Mouse (Mus musculus) MEL (cell line): Measurements from ENCODE around the gene Hoxb8. TPM values are rescaled to one million over a fixed set of nuclear protein-coding genes. Genes with fewer than 3 reads are reported as not detected.

Source experiments
- DNase-seq: peaks from one replicate; pipeline ENCODE4 v3.0.0; 2011; ENCODE audit warnings: low read depth, low spot score
- H3K27ac ChIP-seq: 2 replicates; pipeline ENCODE4 v1.5.1; 2012; ENCODE audit warnings: low read depth, mild to moderate bottlenecking, control low read depth, low read length, moderate library complexity; ENCODE audit not compliant: control insufficient read depth
- H3K27me3 ChIP-seq, 2 experiments: fragments of 150-350 bp in 1 of 2; sonication (generic) in 1 of 2; 2 replicates each; pipeline ENCODE4 v1.6.1; 2012; ENCODE audit warnings: low read length in 2 of 2, mild to moderate bottlenecking in 2 of 2, improper control_type of control experiment in 1 of 2, moderate library complexity in 1 of 2; ENCODE audit not compliant: insufficient read depth in 2 of 2, control insufficient read depth in 1 of 2
- H3K36me3 ChIP-seq, 2 experiments: 2 replicates each; pipeline ENCODE4 v1.6.1; 2012 to 2014; ENCODE audit warnings: low read length in 2 of 2, improper control_type of control experiment in 1 of 2, inconsistent platforms in 1 of 2, mild to moderate bottlenecking in 1 of 2; ENCODE audit not compliant: insufficient read depth in 2 of 2, control insufficient read depth in 1 of 2
- H3K4me1 ChIP-seq, 2 experiments: fragments of 150-350 bp in 1 of 2; sonication (generic) in 1 of 2; 2 replicates each; pipeline ENCODE4 v1.6.1; 2012; ENCODE audit warnings: low read length in 2 of 2, improper control_type of control experiment in 1 of 2, mild to moderate bottlenecking in 1 of 2; ENCODE audit not compliant: insufficient read depth in 2 of 2, control insufficient read depth in 1 of 2
- H3K4me3 ChIP-seq, 2 experiments: fragments of 150-350 bp in 1 of 2; sonication (generic) in 1 of 2; 2 replicates each; pipeline ENCODE4 v1.5.1; 2012; ENCODE audit warnings: low read depth in 2 of 2, low read length in 2 of 2, mild to moderate bottlenecking in 2 of 2, moderate library complexity in 2 of 2, control low read depth in 1 of 2, improper control_type of control experiment in 1 of 2; ENCODE audit not compliant: control insufficient read depth in 1 of 2, insufficient read depth in 1 of 2
- H3K79me2 ChIP-seq: 2 replicates; pipeline ENCODE4 v1.6.1; 2012; ENCODE audit warnings: mild to moderate bottlenecking, low read length, moderate library complexity; ENCODE audit not compliant: control insufficient read depth, poor library complexity, insufficient read depth
- H3K9ac ChIP-seq: 2 replicates; pipeline ENCODE4 v1.6.1; 2012; ENCODE audit warnings: low read depth, mild to moderate bottlenecking, control low read depth, low read length, moderate library complexity; ENCODE audit not compliant: control insufficient read depth, poor library complexity, severe bottlenecking
- H3K9me3 ChIP-seq: fragments of 150-350 bp; sonication (generic); replicated peaks from 2 replicates; pipeline ENCODE4 v1.6.1; 2012; ENCODE audit warnings: mild to moderate bottlenecking, low read length, improper control_type of control experiment, moderate library complexity; ENCODE audit not compliant: insufficient read depth
- BHLHE40 ChIP-seq: IDR thresholded peaks from 2 replicates; pipeline ENCODE4 v1.6.1; 2012; ENCODE audit warnings: low read depth, mild to moderate bottlenecking, inconsistent platforms, low read length, improper control_type of control experiment, borderline replicate concordance
- CHD1 ChIP-seq: IDR thresholded peaks from 2 replicates; pipeline ENCODE4 v1.6.1; 2012; ENCODE audit warnings: low read depth, mild to moderate bottlenecking, inconsistent platforms, low read length, improper control_type of control experiment
- CTCF ChIP-seq, 3 experiments: IDR thresholded peaks in 2 of 3; conservative IDR thresholded peaks in 1 of 3; 2 replicates each; pipeline ENCODE4 v1.5.1; 2011 to 2012; ENCODE audit warnings: low read length in 3 of 3, low read depth in 2 of 3, mild to moderate bottlenecking in 2 of 3, improper control_type of control experiment in 1 of 3, inconsistent platforms in 1 of 3, mixed read lengths in 1 of 3, moderate library complexity in 1 of 3; ENCODE audit not compliant: control insufficient read depth in 1 of 3, insufficient read depth in 1 of 3, poor library complexity in 1 of 3, severe bottlenecking in 1 of 3
- GABPA ChIP-seq: IDR thresholded peaks from 2 replicates; pipeline ENCODE4 v1.6.1; 2012; ENCODE audit warnings: low read depth, mild to moderate bottlenecking, inconsistent platforms, low read length, improper control_type of control experiment, moderate library complexity
- MAZ ChIP-seq: IDR thresholded peaks from 2 replicates; pipeline ENCODE4 v1.6.1; 2012; ENCODE audit warnings: low read depth, mild to moderate bottlenecking, inconsistent platforms, low read length, improper control_type of control experiment
- MEF2A ChIP-seq: IDR thresholded peaks from 2 replicates; pipeline ENCODE4 v1.6.1; 2014; ENCODE audit warnings: low read depth, mild to moderate bottlenecking, inconsistent platforms, low read length, improper control_type of control experiment; ENCODE audit not compliant: poor library complexity, insufficient replicate concordance, severe bottlenecking; ENCODE audit errors: extremely low read depth
- POLR2AphosphoS2 ChIP-seq: IDR thresholded peaks from 2 replicates; pipeline ENCODE4 v1.6.1; 2011; ENCODE audit warnings: low read length, improper control_type of control experiment
- RCOR1 ChIP-seq: IDR thresholded peaks from 2 replicates; pipeline ENCODE4 v1.6.1; 2012; ENCODE audit warnings: low read depth, mild to moderate bottlenecking, inconsistent platforms, low read length, improper control_type of control experiment
- TBP ChIP-seq: IDR thresholded peaks from 2 replicates; pipeline ENCODE4 v1.8.0; 2011; ENCODE audit warnings: low read depth, low read length, improper control_type of control experiment
- TCF12 ChIP-seq: IDR thresholded peaks from 2 replicates; pipeline ENCODE4 v1.6.1; 2014; ENCODE audit warnings: low read depth, mild to moderate bottlenecking, inconsistent platforms, low read length, improper control_type of control experiment, moderate library complexity
- USF1 ChIP-seq: IDR thresholded peaks from 2 replicates; pipeline ENCODE4 v1.6.1; 2014; ENCODE audit warnings: low read depth, mild to moderate bottlenecking, inconsistent platforms, low read length, improper control_type of control experiment, moderate library complexity
- USF2 ChIP-seq, 2 experiments: IDR thresholded peaks; 2 replicates each; pipeline ENCODE4 v1.6.1; 2011 to 2012; ENCODE audit warnings: improper control_type of control experiment in 2 of 2, low read length in 2 of 2, borderline replicate concordance in 1 of 2, inconsistent platforms in 1 of 2, low read depth in 1 of 2, mild to moderate bottlenecking in 1 of 2; ENCODE audit not compliant: insufficient read depth in 1 of 2
- ZNF384 ChIP-seq: IDR thresholded peaks from 2 replicates; pipeline ENCODE4 v1.6.1; 2012; ENCODE audit warnings: low read depth, mild to moderate bottlenecking, inconsistent platforms, low read length, improper control_type of control experiment
- polyA plus RNA-seq, 2 experiments: library from polyadenylated mRNA; stranded (reverse) in 1 of 2; unstranded in 1 of 2; fragments of >175 nt in 1 of 2; fragments of >200 nt in 1 of 2; gene quantifications; 2 replicates each; pipeline versions ENCODE4 v1.2.1 to v1.2.4; 2012; ENCODE audit warnings: low replicate concordance in 2 of 2, low read depth in 1 of 2; ENCODE audit not compliant: insufficient read length in 2 of 2, insufficient read depth in 1 of 2, missing spikeins in 1 of 2
- total RNA-seq: library from RNA; depleted of rRNA; stranded (reverse); fragments of 300-350 nt; gene quantifications from 2 replicates; pipeline ENCODE4 v1.2.3, GENCODE M21; 2012

The Hoxb8 gene
- total and polyA plus RNA-seq, 3 experiments, result not detected

- Histone ChIP-seq H3K36me3 (no peaks in the 10 kb centered on the region), H3K4me1 (no peaks in the 10 kb centered on the region), H3K27me3 (no peaks in the 10 kb centered on the region; a peak in 3 of 4 replicates), H3K27ac (no peak overlapping the region), H3K79me2 (no peaks in the 10 kb centered on the region), H3K4me3 (no peak overlapping the region), H3K9ac (no peak overlapping the region), H3K9me3 (no peaks in the 10 kb centered on the region)
- no peak for DNase-seq
- TF ChIP-seq MEF2A (no peak), CTCF (IDR thresholded peaks at IDR 0.05 in 2 of 3, conservative IDR thresholded peaks at IDR 0.05 in 1 of 3; ENCODE audit: control insufficient read depth in 1 of 3, insufficient read depth in 1 of 3, low read depth in 2 of 3, low read length in 3 of 3, poor library complexity in 1 of 3, severe bottlenecking in 1 of 3) (peak in 1 of 3 experiments; percentile 12; a peak in 1 of 6 replicates)
Measured at GRCm38 (mm10) chr11:96311520-96312417, 30.1 kb downstream of the Hoxb8 start.

- no peak for DNase-seq
- Histone ChIP-seq H3K9me3 (no peaks in the 10 kb centered on the region), H3K4me3 (no peak overlapping the region), H3K79me2 (no peaks in the 10 kb centered on the region), H3K27ac (no peak overlapping the region)
- TF ChIP-seq POLR2AphosphoS2 (no peak), BHLHE40 (no peak), MAZ (no peak), ZNF384 (no peak), TBP (no peak), RCOR1 (no peak), CHD1 (no peak), USF2 (IDR thresholded peaks at IDR 0.05; ENCODE audit: borderline replicate concordance in 1 of 2, insufficient read depth in 1 of 2, low read depth in 1 of 2, low read length in 2 of 2) (no peak), USF1 (no peak), TCF12 (no peak), GABPA (no peak)
- TF ChIP-seq, all 39 proteins: peak for 0
- Histone ChIP-seq H3K36me3 (no peaks in the 10 kb centered on the region), H3K9ac (no peak overlapping the region), H3K4me1 (no peaks in the 10 kb centered on the region), H3K27me3 (no peaks in the 10 kb centered on the region; a peak in 3 of 4 replicates)
Measured at GRCm38 (mm10) chr11:96313134-96313533, 31.4 kb downstream of the Hoxb8 start.
